Mouse (Mus musculus): ENCODE measurements at regions not wholly inside any gene's neighbourhood (a gene's known extent, or its start where the extent isn't known, plus 50 kb on each side); places are given as distances from the start of the nearest gene placed in this dataset.
A peak's percentile ranks its signal among the peaks of the same experiment; 100 is the strongest.

- H3K27me3 ChIP-seq (ENCODE audit: control insufficient read depth, insufficient read depth, low read length), result no peaks in the 10 kb centered on the region
- ATAC-seq (ENCODE audit: low FRiP score, low TSS enrichment) (no peak), DNase-seq (no peak)
- H3K4me3 ChIP-seq (replicated peaks; ENCODE audit: low read depth, low read length), result no peak overlapping the region
- H3K36me3 ChIP-seq (ENCODE audit: control insufficient read depth, insufficient read depth, low read length), result no peaks in the 10 kb centered on the region
- 86% methylated on average over 3 of the region's 3 CpGs for WGBS
- no peaks in the 10 kb centered on the region for H3K9me3 ChIP-seq (ENCODE audit: control insufficient read depth, low read length)
- peaks cover 11% of the 10 kb centered on the region; the same call in 1 of the 2 replicates for H3K4me1 ChIP-seq (ENCODE audit: control insufficient read depth, insufficient read depth, low read length)
- H3K27ac ChIP-seq (replicated peaks; ENCODE audit: low read depth, low read length), result no peak overlapping the region
- H3K9ac ChIP-seq (replicated peaks; ENCODE audit: low read length), result no peak overlapping the region
- H3K4me2 ChIP-seq (ENCODE audit: low read length), result no peak overlapping the region
Observed at GRCm38 (mm10) chr10:41003197-41003596, 68.9 kb downstream of the Gpr6 start.

- Histone ChIP-seq H3K27me3 (ENCODE audit: control insufficient read depth, insufficient read depth, low read length) (no peaks in the 10 kb centered on the region), H3K9ac (replicated peaks; ENCODE audit: low read length) (no peak overlapping the region), H3K4me3 (replicated peaks; ENCODE audit: low read depth, low read length) (no peak overlapping the region), H3K36me3 (ENCODE audit: control insufficient read depth, insufficient read depth, low read length) (no peaks in the 10 kb centered on the region), H3K4me1 (ENCODE audit: control insufficient read depth, insufficient read depth, low read length) (peaks cover 15% of the 10 kb centered on the region; the same call in 1 of the 2 replicates), H3K27ac (replicated peaks; ENCODE audit: low read depth, low read length) (no peak overlapping the region), H3K9me3 (ENCODE audit: control insufficient read depth, low read length) (no peaks in the 10 kb centered on the region), H3K4me2 (ENCODE audit: low read length) (no peak overlapping the region)
- no peak for ATAC-seq (ENCODE audit: low FRiP score, low TSS enrichment)
- WGBS, result 87% methylated on average over 4 of the region's 4 CpGs
- no peak for DNase-seq
Observed at GRCm38 (mm10) chr10:41000965-41001364, 71.1 kb downstream of the Gpr6 start.

GRCm38 (mm10) chr10:40999486-40999885 lies 72.6 kb downstream of the Gpr6 start:
- ATAC-seq (ENCODE audit: low FRiP score, low TSS enrichment), result no peak
- H3K27me3 ChIP-seq (ENCODE audit: control insufficient read depth, insufficient read depth, low read length), result no peaks in the 10 kb centered on the region
- WGBS, result 88% methylated on average over 12 of the region's 12 CpGs
- H3K4me1 ChIP-seq (ENCODE audit: control insufficient read depth, insufficient read depth, low read length), result peaks cover 15% of the 10 kb centered on the region; the same call in 1 of the 2 replicates
- H3K9me3 ChIP-seq (ENCODE audit: control insufficient read depth, low read length), result no peaks in the 10 kb centered on the region
- no peak overlapping the region for H3K4me2 ChIP-seq (ENCODE audit: low read length)
- no peaks in the 10 kb centered on the region for H3K36me3 ChIP-seq (ENCODE audit: control insufficient read depth, insufficient read depth, low read length)
- no peak for DNase-seq
- H3K27ac ChIP-seq (replicated peaks; ENCODE audit: low read depth, low read length), result peak overlapping the region; percentile 67
- H3K9ac ChIP-seq (replicated peaks; ENCODE audit: low read length), result no peak overlapping the region
- no peak overlapping the region for H3K4me3 ChIP-seq (replicated peaks; ENCODE audit: low read depth, low read length)

GRCm38 (mm10) chr10:40998799-40999198 lies 73.3 kb downstream of the Gpr6 start:
- Histone ChIP-seq H3K9me3 (ENCODE audit: control insufficient read depth, low read length) (no peaks in the 10 kb centered on the region), H3K27ac (replicated peaks; ENCODE audit: low read depth, low read length) (peak overlapping the region; percentile 81), H3K4me3 (replicated peaks; ENCODE audit: low read depth, low read length) (no peak overlapping the region), H3K36me3 (ENCODE audit: control insufficient read depth, insufficient read depth, low read length) (no peaks in the 10 kb centered on the region), H3K4me2 (ENCODE audit: low read length) (peak overlapping the region; percentile 20; the same call in 1 of the 2 replicates), H3K9ac (replicated peaks; ENCODE audit: low read length) (no peak overlapping the region), H3K4me1 (ENCODE audit: control insufficient read depth, insufficient read depth, low read length) (peaks cover 15% of the 10 kb centered on the region; the same call in 1 of the 2 replicates), H3K27me3 (ENCODE audit: control insufficient read depth, insufficient read depth, low read length) (no peaks in the 10 kb centered on the region)
- ATAC-seq (ENCODE audit: low FRiP score, low TSS enrichment), result peak; percentile 17; the same call in 1 of the 2 replicates
- 53% methylated on average over 11 of the region's 11 CpGs for WGBS
- no peak for DNase-seq

- H3K9me3 ChIP-seq (ENCODE audit: control insufficient read depth, low read length), result no peaks in the 10 kb centered on the region
Observed at GRCm38 (mm10) chr10:40998330-40998729, 73.8 kb downstream of the Gpr6 start.

GRCm38 (mm10) chr10:40997606-40998005 lies 74.5 kb downstream of the Gpr6 start:
- peak overlapping the region; percentile 81; the same call in 1 of the 2 replicates for H3K27ac ChIP-seq (replicated peaks; ENCODE audit: low read depth, low read length)
- H3K4me2 ChIP-seq (ENCODE audit: low read length), result no peak overlapping the region
- no peak overlapping the region for H3K9ac ChIP-seq (replicated peaks; ENCODE audit: low read length)
- 57% methylated on average over 5 of the region's 5 CpGs for WGBS
- 0 out of 2 replicates have a peak, but pooled peaks have one; percentile 29 for ATAC-seq (ENCODE audit: low FRiP score, low TSS enrichment)
- no peaks in the 10 kb centered on the region for H3K27me3 ChIP-seq (ENCODE audit: control insufficient read depth, insufficient read depth, low read length)
- peaks cover 15% of the 10 kb centered on the region; the same call in 1 of the 2 replicates for H3K4me1 ChIP-seq (ENCODE audit: control insufficient read depth, insufficient read depth, low read length)
- no peak overlapping the region for H3K4me3 ChIP-seq (replicated peaks; ENCODE audit: low read depth, low read length)
- H3K36me3 ChIP-seq (ENCODE audit: control insufficient read depth, insufficient read depth, low read length), result no peaks in the 10 kb centered on the region
- H3K9me3 ChIP-seq (ENCODE audit: control insufficient read depth, low read length), result no peaks in the 10 kb centered on the region
- DNase-seq, result peak; percentile 32

More at GRCm38 (mm10) chr10:40998330-40998729, 73.8 kb downstream of the Gpr6 start:
- ATAC-seq (ENCODE audit: low FRiP score, low TSS enrichment) (peak; percentile 87), DNase-seq (peak; percentile 93)
- H3K4me2 ChIP-seq (ENCODE audit: low read length), result peak overlapping the region; percentile 20; the same call in 1 of the 2 replicates
- H3K4me3 ChIP-seq (replicated peaks; ENCODE audit: low read depth, low read length), result no peak overlapping the region
- peaks cover 15% of the 10 kb centered on the region; the same call in 1 of the 2 replicates for H3K4me1 ChIP-seq (ENCODE audit: control insufficient read depth, insufficient read depth, low read length)
- no peaks in the 10 kb centered on the region for H3K27me3 ChIP-seq (ENCODE audit: control insufficient read depth, insufficient read depth, low read length)
- H3K36me3 ChIP-seq (ENCODE audit: control insufficient read depth, insufficient read depth, low read length), result no peaks in the 10 kb centered on the region
- no peak overlapping the region for H3K9ac ChIP-seq (replicated peaks; ENCODE audit: low read length)
- peak overlapping the region; percentile 81 for H3K27ac ChIP-seq (replicated peaks; ENCODE audit: low read depth, low read length)
- 18% methylated on average over 7 of the region's 7 CpGs for whole genome bisulfite sequencing
